Mouse (Mus musculus) liver, embryonic 18 days (tissue): ENCODE results near the gene Serpinb1c. TPM values are rescaled to one million over a fixed set of nuclear protein-coding genes. Genes with fewer than 3 reads are reported as not detected.

ENCODE experiments used
- polyA plus RNA-seq: library from polyadenylated mRNA; depleted of rRNA; stranded (reverse); fragments of >200 nt; gene quantifications from 2 replicates; pipeline ENCODE4 v1.2.3, GENCODE M21; 2012; rRNA removed

Serpinb1c gene
- polyA plus RNA-seq = not detected in 2 replicates

DNA sequence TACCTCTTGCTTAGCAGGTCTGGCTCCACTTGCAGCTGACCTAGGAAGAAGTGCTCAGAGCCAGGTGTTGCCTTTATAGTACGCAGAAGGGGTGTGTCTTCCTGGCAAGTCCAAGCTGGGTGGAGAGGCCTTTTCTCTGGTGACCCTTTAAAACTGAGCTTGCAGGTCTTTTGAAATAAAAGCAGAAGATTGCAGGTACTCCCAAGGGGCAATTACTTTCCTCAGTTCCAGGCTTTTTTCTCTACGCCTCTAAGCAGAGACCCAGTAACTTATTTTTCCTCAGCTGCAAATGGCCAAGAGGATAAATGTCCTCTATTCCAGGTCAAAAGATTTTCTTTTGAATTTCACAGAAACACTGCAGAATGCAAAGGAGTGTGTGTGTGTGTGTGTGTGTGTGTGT is at the start of gene Serpinb1c:
Serpinb1c (minus strand) TSS at position 101 of the 400 bp plus-strand sequence.

DNA sequence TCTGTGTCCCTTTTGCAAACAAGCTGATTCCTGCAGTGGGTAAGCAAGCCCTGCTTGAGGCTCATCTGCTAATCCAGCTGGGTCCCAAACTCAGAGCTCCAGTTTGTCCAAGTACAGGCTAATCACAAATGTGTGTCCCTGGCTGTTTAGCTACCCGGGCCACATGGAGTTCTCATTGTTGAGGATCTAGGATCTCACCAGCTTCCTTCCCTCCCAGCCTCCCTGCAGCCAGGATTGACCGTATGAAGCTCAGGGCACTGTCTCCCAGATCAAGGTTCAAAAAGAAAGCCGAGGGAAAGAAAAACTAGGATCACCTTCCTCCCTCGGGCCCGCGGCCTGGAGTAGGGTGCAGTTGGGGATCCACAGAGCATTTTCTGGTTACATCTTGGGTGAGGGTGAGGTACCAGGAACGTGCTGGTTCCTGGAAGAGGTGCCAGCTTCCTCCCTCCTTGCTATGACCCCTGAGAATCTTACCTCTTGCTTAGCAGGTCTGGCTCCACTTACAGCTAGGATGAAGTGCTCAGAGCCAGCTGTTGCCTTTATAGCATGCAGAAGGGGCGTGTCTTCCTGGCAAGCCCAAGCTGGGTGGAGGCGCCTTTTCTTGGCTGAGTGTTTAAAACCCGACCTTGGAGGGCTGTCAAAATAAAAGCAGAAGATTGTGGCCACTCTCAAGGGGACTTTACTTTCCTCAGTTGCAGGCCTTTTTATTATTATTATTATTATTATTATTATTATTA is 47.2 kb downstream of the Serpinb1c start, which contains the start of gene Serpinb1a:
Serpinb1a (minus strand) TSS at position 518 of the 737 bp plus-strand sequence.

Other genes starting within 250 kb of the Serpinb1c start
- 0.02 TPM in 1 of 2 replicates, not detected in the other for gene Mylk4, start 114.3 kb downstream of the Serpinb1c start, polyA plus RNA-seq
- gene Wrnip1, start 96.2 kb downstream of the Serpinb1c start, polyA plus RNA-seq = 14.3 and 14.4 TPM in 2 replicates
- gene D930007J09Rik, start 95.4 kb downstream of the Serpinb1c start, polyA plus RNA-seq = not detected in 2 replicates
- 22.9 and 29.1 TPM in 2 replicates for gene Serpinb1a, start 47.0 kb downstream of the Serpinb1c start, polyA plus RNA-seq
- gene Serpinb6b, start 67.0 kb upstream of the Serpinb1c start, polyA plus RNA-seq = 2.7 and 3.5 TPM in 2 replicates
- gene Serpinb9, start 105.0 kb upstream of the Serpinb1c start, polyA plus RNA-seq = 1.3 and 1.7 TPM in 2 replicates
- gene Serpinb9b, start 129.2 kb upstream of the Serpinb1c start, polyA plus RNA-seq = 0.02 and 0.04 TPM in 2 replicates
- gene Serpinb1b, start 180.4 kb upstream of the Serpinb1c start, polyA plus RNA-seq = 0.02 TPM in 1 of 2 replicates, not detected in the other